Mouse (Mus musculus) heart, embryonic 10.5 days (tissue): Measurements from ENCODE around the gene Cachd1. TPM values are rescaled to one million over a fixed set of nuclear protein-coding genes. Genes with fewer than 3 reads are reported as not detected.
A peak's percentile ranks its signal among the peaks of the same experiment; 100 is the strongest.

Source experiments
- DNase-seq: peaks from one replicate; pipeline ENCODE4 v3.0.0-alpha.2; 2017; ENCODE audit warnings: low spot score
- H3K27ac ChIP-seq: fragments of 300-500 bp; sonication (generic); 2 replicates; pipeline ENCODE4 v1.5.1; 2016; ENCODE audit warnings: mild to moderate bottlenecking
- H3K27me3 ChIP-seq: fragments of 300-500 bp; sonication (generic); 2 replicates; pipeline ENCODE4 v1.6.1; 2016; ENCODE audit warnings: mild to moderate bottlenecking; ENCODE audit not compliant: poor library complexity, insufficient read depth, severe bottlenecking
- H3K36me3 ChIP-seq: fragments of 300-500 bp; sonication (generic); 2 replicates; pipeline ENCODE4 v1.6.1; 2016; ENCODE audit warnings: mild to moderate bottlenecking, moderate library complexity
- H3K4me1 ChIP-seq: fragments of 300-500 bp; sonication (generic); 2 replicates; pipeline ENCODE4 v1.6.1; 2016; ENCODE audit warnings: mild to moderate bottlenecking
- H3K4me3 ChIP-seq: fragments of 300-500 bp; sonication (generic); 2 replicates; pipeline ENCODE4 v1.5.1; 2016; ENCODE audit warnings: mild to moderate bottlenecking, moderate library complexity
- H3K9me3 ChIP-seq: fragments of 300-500 bp; sonication (generic); 2 replicates; pipeline ENCODE4 v1.6.1; 2016; ENCODE audit warnings: mild to moderate bottlenecking, moderate library complexity
- WGBS: fragments of 180-500 bp; shearing (Covaris S2); methylation state at CpG from one replicate; pipeline ENCODE4 v1.1.7; 2016; 5-methylcytosine and 5-hydroxymethylcytosine counted together
- polyA plus RNA-seq: library from polyadenylated mRNA; unstranded; fragments of >200 nt; fragmentation: Nextera tagmentation; extraction: Ambion mirVana; gene quantifications from 2 replicates; pipeline ENCODE4 v1.2.1, GENCODE M21; 2016

Gene Cachd1
- polyA plus RNA-seq, 1 experiment from 2014 or later = 17.2 TPM

DNA sequence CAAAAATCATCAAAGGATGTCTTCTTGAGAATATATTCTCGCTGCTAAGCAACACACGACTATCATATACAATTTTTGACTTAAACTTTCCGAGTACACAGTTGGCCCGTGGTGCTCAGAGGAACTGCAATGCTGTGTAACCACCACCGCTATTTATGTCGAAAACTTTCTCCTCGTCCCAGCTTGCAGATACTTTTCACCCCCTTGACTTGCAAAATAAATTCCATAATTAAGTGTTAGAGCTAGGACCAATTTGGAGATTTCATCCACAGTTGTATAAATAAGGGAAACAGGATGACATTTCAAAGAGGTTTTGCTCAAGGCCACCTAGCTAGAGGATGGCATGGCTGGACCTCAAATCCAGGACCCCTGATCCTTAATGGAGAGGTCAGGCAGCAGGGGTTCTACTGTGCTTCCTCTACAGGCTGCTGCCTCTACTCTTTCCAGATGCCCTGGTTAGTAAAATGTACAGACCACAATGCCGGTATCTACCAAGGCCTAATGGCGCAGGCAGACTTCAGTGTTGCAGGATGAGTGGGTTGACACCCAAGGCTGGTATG is 251.5 kb downstream of the Cachd1 start:
- DNase-seq = no peak
- H3K4me3 ChIP-seq = no peak overlapping the region
- WGBS = 87% methylated on average over 9 of the region's 9 CpGs
- H3K27me3 ChIP-seq = no peaks in the 10 kb centered on the region
- no peak overlapping the region for H3K27ac ChIP-seq
- H3K9me3 ChIP-seq = peaks cover 6% of the 10 kb centered on the region
- H3K36me3 ChIP-seq = no peaks in the 10 kb centered on the region
- no peaks in the 10 kb centered on the region for H3K4me1 ChIP-seq

DNA sequence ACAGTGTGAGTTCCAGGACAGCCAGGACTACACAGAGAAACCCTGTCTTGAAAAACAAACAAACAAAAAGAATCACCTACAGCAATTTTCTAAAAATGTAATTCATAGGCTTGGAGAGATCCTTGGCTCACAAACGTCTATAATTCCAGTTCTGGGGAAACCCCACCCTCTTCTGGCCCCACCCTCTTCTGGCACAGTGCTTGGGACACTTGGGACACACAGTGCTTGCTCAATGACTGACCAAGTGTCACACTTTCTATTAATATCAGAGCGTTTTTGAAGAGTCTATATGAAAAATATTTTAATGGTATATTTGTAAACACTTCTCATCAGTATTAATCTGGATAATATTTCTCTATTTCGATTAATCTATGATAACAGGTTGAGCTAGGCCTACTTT is 256.6 kb downstream of the Cachd1 start:
- 66% methylated on average over 3 of the region's 3 CpGs for WGBS

DNA sequence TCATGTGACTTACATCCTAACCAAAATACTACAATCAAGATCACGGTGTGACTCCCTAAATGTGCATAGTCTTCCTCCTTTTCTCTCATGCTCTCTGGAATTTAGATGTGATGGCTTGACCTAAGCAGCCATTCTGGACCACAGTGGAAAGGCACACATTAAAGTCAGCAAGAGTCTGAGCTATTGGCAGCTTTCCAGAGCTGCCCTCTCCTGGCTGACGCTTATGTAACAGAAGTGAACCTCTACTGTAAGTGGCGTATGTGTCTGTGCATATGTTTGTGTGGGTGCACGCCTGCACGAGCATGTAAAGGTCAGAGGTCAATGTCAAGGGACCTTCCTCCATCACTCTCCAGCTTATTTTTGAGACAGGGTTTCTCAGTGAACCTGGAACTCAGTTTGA is 258.7 kb downstream of the Cachd1 start:
- H3K36me3 ChIP-seq = no peaks in the 10 kb centered on the region
- no peak overlapping the region for H3K27ac ChIP-seq
- no peaks in the 10 kb centered on the region for H3K4me1 ChIP-seq
- no peak overlapping the region for H3K4me3 ChIP-seq
- H3K9me3 ChIP-seq = no peaks in the 10 kb centered on the region
- no peaks in the 10 kb centered on the region for H3K27me3 ChIP-seq
- DNase-seq = no peak
- WGBS = 81% methylated on average over 5 of the region's 5 CpGs

More for the DNA sequence above, 256.6 kb downstream of the Cachd1 start:
- Histone ChIP-seq H3K27me3 (no peaks in the 10 kb centered on the region), H3K36me3 (no peaks in the 10 kb centered on the region), H3K27ac (no peak overlapping the region), H3K9me3 (no peaks in the 10 kb centered on the region), H3K4me3 (no peak overlapping the region), H3K4me1 (no peaks in the 10 kb centered on the region)
- no peak for DNase-seq

DNA sequence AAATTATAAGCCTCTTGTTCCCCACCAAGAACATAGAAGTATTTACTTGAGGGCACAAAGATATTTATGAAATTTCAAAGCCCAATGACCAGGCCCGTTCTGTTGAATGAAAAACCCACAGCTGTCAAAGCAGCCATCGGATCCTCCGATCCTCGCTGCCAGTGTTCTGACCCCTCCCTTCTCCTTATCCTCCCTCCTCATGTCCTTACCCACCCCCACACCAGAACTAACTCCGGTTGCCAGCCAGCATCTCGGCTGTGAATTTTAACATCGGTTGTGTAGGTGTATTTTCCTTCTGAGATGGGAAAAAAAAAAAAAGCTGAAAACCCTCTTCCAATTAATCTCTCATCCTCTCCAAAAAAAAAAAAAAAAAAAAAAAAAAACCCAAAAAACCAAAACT is 260.7 kb downstream of the Cachd1 start:
- Histone ChIP-seq H3K27me3 (no peaks in the 10 kb centered on the region), H3K36me3 (no peaks in the 10 kb centered on the region), H3K4me3 (no peak overlapping the region), H3K4me1 (no peaks in the 10 kb centered on the region), H3K27ac (no peak overlapping the region), H3K9me3 (no peaks in the 10 kb centered on the region)
- no peak for DNase-seq
- WGBS = 65% methylated on average over 7 of the region's 7 CpGs

DNA sequence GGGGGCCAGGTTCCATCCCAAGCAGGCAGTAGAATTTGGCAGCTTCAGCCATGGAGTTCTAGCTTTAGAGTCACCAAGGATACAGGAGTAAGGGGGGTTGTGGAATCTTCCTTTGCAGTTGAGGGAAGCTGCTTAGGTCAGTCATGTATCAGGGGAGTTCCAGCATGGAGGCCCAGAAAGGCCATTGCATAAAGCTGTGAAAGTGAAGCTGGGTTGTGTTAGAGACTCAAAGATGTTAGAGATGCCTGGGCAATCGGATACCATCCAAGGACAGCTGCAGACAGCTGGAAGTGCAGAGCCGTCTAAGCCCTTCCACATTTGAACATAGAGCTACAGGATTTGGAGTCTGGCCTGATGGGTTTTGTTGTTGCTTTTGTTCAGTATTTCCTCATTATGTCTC is 267.2 kb downstream of the Cachd1 start:
- no peaks in the 10 kb centered on the region for H3K9me3 ChIP-seq
- no peaks in the 10 kb centered on the region for H3K27me3 ChIP-seq
- no peaks in the 10 kb centered on the region for H3K4me1 ChIP-seq
- WGBS = 75% methylated on average over 2 of the region's 2 CpGs
- H3K4me3 ChIP-seq = no peak overlapping the region
- H3K27ac ChIP-seq = no peak overlapping the region
- no peak for DNase-seq
- no peaks in the 10 kb centered on the region for H3K36me3 ChIP-seq

DNA sequence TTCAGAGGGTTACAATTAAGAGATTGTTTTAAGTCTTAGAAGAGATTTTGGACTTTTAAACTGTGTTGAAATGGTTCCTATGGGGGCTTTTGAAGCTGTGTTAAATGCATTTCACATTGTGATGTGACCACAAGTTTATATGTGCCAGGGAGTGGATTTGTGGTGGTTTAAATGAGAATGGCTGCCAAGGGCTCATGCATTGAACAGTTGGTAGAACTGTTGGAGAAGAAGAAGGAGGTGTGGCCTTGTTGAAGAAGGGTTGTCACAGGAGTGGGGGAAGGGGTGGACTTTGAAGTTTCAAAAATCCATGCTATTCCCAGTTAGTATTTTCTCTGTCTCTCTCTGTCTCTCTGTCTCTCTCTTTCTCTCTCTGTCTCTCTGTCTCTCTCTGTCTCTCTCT is 267.7 kb downstream of the Cachd1 start:
- Histone ChIP-seq H3K4me1 (no peaks in the 10 kb centered on the region), H3K27me3 (no peaks in the 10 kb centered on the region), H3K36me3 (no peaks in the 10 kb centered on the region), H3K4me3 (no peak overlapping the region), H3K9me3 (no peaks in the 10 kb centered on the region), H3K27ac (no peak overlapping the region)
- DNase-seq = no peak

DNA sequence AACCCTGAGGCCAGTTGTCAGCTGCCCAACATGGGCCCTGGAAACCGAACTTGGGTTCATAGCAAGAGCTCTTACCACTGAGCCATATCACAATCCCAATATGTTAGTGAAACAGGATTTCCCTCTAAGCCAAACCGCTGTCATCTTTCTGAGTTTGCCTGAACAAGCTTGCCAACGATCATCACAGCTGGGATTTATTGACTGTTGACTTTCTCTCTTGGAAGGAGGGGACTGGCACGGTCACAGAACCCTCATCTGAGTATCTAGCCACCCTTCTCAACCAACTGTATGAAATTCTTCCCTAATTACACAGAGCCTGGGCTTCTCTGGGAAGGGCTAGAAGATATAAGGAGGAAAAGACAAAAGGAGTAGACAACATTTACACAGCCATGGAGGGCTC is 270.1 kb downstream of the Cachd1 start:
- Histone ChIP-seq H3K36me3 (no peaks in the 10 kb centered on the region), H3K4me3 (no peak overlapping the region), H3K9me3 (no peaks in the 10 kb centered on the region), H3K27me3 (no peaks in the 10 kb centered on the region), H3K27ac (no peak overlapping the region), H3K4me1 (no peaks in the 10 kb centered on the region)
- 80% methylated on average over 4 of the region's 4 CpGs for WGBS
- DNase-seq = no peak

DNA sequence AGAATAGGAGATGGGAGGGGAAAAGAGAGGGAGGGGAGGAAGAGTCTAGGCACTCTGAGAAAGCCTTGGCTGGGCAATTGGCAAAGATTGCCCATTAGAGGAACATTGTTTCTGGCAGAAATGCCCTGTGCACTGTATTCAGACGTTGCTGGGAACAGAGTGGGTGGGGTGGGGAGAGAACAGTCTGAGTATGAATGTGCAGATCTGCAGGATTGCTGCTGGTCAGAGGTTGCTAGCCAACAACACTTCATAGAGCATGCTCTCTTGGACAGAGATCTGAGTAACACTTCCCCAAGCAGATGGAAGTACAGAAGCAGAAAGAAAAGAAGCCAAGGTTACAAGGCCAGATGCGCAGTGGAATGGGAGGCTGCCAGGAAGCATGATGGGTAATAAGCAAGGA is 285.7 kb downstream of the Cachd1 start:
- WGBS = 70% methylated on average over 2 of the region's 2 CpGs
- Histone ChIP-seq H3K27ac (no peak overlapping the region), H3K27me3 (no peaks in the 10 kb centered on the region), H3K9me3 (no peaks in the 10 kb centered on the region), H3K36me3 (no peaks in the 10 kb centered on the region), H3K4me1 (no peaks in the 10 kb centered on the region), H3K4me3 (no peak overlapping the region)
- no peak for DNase-seq

DNA sequence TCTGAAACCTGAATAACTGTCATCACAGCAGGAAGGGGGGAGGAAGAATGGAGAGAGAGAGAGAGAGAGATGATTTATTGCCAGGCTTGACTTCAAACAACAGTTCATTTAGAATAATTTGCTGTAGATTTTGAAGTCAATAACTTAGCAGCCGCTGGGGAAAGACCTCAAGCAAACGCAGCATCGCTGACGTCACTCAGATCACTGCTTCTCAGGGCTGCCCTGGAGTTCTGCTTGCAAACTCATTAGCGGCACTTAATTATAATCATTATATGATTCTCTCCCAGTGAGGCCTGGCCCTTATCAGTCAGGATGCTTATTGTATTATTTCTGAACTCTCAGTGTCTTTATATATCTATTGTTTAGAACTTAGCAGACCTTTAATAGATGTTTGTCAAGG is 289.9 kb downstream of the Cachd1 start:
- Histone ChIP-seq H3K9me3 (no peaks in the 10 kb centered on the region), H3K27me3 (peaks cover 9% of the 10 kb centered on the region), H3K36me3 (no peaks in the 10 kb centered on the region), H3K27ac (no peak overlapping the region), H3K4me1 (0 out of 2 replicates have a peak, but pooled peaks cover 3% of the 10 kb centered on the region), H3K4me3 (no peak overlapping the region)
- WGBS = 65% methylated on average over 5 of the region's 5 CpGs
- DNase-seq = no peak

DNA sequence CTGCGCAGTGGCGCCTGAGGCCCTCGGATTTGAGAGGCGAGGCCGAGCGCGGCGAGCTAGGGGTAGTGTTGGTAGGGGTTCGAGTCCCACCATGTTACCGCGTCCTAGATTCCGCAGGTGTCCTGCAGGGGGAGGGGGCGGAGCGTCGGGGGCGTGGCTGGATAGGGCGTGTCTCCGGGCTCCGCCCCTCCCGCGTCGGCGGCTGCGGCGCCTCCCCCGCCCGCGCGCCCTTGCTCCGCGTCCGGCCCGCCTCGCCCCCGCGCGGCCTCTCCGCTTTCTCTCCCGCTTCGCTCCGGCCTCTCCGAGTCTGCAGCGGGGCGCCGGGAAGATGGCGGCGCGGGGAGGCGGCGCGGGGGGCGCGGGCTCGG is 292.3 kb downstream of the Cachd1 start, which contains the start of gene Raver2:
Raver2 (plus strand) TSS at position 198 of the 368 bp plus-strand sequence.
- Histone ChIP-seq H3K4me3 (peak within 1 kb of the TSS; percentile 87), H3K36me3 (no peaks in the 10 kb centered on the region), H3K9me3 (no peaks in the 10 kb centered on the region), H3K27me3 (peaks cover 9% of the 10 kb centered on the region), H3K27ac (peak within 1 kb of the TSS; percentile 89), H3K4me1 (0 out of 2 replicates have a peak, but pooled peaks cover 3% of the 10 kb centered on the region)
- DNase-seq = peak; percentile 79
- 4% methylated on average over 41 of the region's 54 CpGs for WGBS

DNA sequence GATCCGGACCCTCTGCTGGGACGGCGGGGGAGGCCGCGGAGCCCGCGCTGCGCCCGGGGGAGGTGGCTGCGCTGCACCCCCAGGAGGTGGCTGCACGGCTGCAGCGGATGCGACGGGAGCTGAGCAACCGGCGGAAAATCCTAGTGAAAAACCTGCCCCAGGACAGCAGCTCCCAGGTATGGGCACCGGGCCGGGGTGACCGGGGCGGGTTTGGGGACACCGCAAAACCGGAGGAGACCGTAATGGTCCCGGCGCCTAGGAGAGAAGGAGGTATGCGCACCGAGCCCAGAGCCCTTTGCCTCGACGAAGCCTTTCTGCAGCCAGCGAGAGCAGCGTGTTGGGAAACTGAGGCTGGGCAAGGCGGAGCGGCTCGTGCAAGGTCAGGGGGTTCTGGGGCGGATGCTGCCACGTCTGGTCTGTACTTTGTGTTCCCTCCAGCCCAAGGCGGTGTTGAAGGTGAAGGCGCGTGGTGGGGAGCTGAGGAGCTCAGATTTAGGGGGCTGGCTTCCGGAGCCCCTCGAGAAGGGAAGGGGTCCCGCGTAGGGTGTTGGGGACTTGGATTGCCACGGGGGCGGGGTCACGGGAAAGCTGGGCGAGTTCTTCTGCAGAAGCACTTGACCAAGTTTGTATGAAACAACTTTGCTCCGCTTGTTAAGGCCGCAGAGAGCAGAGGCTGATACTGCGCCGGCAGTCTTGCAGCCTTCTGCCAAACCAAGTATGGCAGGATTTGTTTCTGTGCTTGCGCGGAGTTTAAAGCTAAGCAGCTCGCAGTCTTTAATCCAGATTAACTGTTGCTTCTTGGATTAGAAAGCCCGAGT is 292.9 kb downstream of the Cachd1 start:
- H3K4me3 ChIP-seq = peak overlapping the region; percentile 87
- H3K27me3 ChIP-seq = peaks cover 9% of the 10 kb centered on the region
- no peaks in the 10 kb centered on the region for H3K9me3 ChIP-seq
- H3K4me1 ChIP-seq = 0 out of 2 replicates have a peak, but pooled peaks cover 3% of the 10 kb centered on the region
- H3K27ac ChIP-seq = peak overlapping the region; percentile 89
- DNase-seq = peak; percentile 79
- WGBS = 1% methylated on average over 55 of the region's 55 CpGs
- no peaks in the 10 kb centered on the region for H3K36me3 ChIP-seq

DNA sequence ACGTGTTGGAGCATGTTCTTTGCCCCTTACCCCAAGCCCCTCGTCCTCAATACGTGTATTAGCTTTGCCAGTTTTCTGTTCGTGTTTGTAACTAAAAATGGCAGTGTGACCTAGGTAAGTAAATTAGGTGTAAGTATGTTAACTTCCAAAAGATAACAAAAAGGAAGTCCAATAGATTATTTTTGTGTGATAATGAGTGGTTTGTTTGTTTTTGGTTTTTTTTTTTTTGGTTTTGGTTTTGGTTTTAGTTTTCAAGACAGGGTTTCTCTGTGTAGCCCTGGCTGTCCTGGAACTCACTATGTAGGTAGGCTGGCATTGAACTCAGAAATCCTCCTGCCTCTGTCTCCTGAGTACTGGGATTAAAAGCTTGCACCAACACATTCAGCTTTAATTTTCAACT is 295.1 kb downstream of the Cachd1 start:
- H3K9me3 ChIP-seq = no peaks in the 10 kb centered on the region
- no peak for DNase-seq
- 72% methylated on average over 4 of the region's 4 CpGs for WGBS
- H3K27me3 ChIP-seq = peaks cover 9% of the 10 kb centered on the region
- no peak overlapping the region for H3K4me3 ChIP-seq
- 0 out of 2 replicates have a peak, but pooled peaks cover 3% of the 10 kb centered on the region for H3K4me1 ChIP-seq
- H3K27ac ChIP-seq = no peak overlapping the region
- no peaks in the 10 kb centered on the region for H3K36me3 ChIP-seq

DNA sequence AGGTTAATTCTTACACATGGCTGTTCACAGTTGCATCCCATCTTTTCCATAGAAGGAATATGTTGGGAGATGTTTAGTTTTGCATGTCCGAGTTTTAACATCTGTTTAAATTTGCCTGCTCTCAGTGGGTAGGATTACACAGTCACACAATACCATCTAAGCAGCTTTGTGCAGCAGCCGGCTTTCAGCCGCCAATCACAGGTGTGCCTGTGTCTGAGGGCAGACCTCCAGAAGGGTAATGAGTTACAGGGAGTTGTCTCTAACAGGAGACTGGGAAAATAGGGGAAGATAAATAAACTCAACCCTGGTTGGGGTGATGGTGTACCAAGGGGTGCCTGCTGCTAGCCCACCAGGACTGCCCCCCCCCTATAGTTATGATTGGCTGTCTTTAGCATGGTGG is 299.9 kb downstream of the Cachd1 start:
- Histone ChIP-seq H3K36me3 (no peaks in the 10 kb centered on the region), H3K27me3 (no peaks in the 10 kb centered on the region), H3K4me3 (no peak overlapping the region), H3K4me1 (peaks cover 15% of the 10 kb centered on the region), H3K27ac (no peak overlapping the region), H3K9me3 (no peaks in the 10 kb centered on the region)
- DNase-seq = no peak
- WGBS = 71% methylated on average over 3 of the region's 3 CpGs
